44 mouse cellular contexts compared by ENCODE assay signal in genomic region chr8:71981456-71981855, GRCm38 (mm10). TPM values are rescaled to one million over a fixed set of nuclear protein-coding genes. Genes with fewer than 3 reads are reported as not detected.
"Had no signal": no experiment of that assay in that cellular context is flagged by ENCODE, and none has a peak within 500 bp of the region (broad histone marks: within the 10 kb centered on the region; RNA-seq: fewer than 3 reads in every experiment).

No protein-coding gene starts in this region.

- H3K9ac ChIP-seq: heart, embryonic 12.5 days; heart, embryonic 13.5 days; heart, embryonic 15.5 days; hindbrain, embryonic 12.5 days; hindbrain, embryonic 13.5 days; hindbrain, embryonic 14.5 days; hindbrain, embryonic 15.5 days; intestine, embryonic 15.5 days; kidney, embryonic 15.5 days had no signal

- H3K4me2 ChIP-seq: heart, embryonic 11.5 days; heart, embryonic 12.5 days; heart, embryonic 13.5 days; heart, embryonic 15.5 days; hindbrain, embryonic 12.5 days; hindbrain, embryonic 13.5 days; hindbrain, embryonic 14.5 days; hindbrain, embryonic 15.5 days; intestine, embryonic 15.5 days; kidney, embryonic 15.5 days had no signal

- DNase-seq: heart, postnatal 36 days; heart, postnatal 4 days; kidney, adult 11 months; kidney, adult 18-20 months; kidney, adult 8-10 months; layer of hippocampus, adult 9-11 months; layer of hippocampus, postnatal 36 days had no signal

- H3K9me3 ChIP-seq: heart, embryonic 10.5 days; heart, embryonic 12.5 days; heart, embryonic 13.5 days; heart, embryonic 15.5 days; hindbrain, embryonic 10.5 days; hindbrain, embryonic 12.5 days; hindbrain, embryonic 13.5 days; hindbrain, embryonic 15.5 days; intestine, embryonic 15.5 days; kidney, embryonic 15.5 days had no signal

- H3K4me1 ChIP-seq: heart, embryonic 15.5 days; hindbrain, embryonic 10.5 days; hindbrain, embryonic 12.5 days; hindbrain, embryonic 13.5 days; hindbrain, embryonic 15.5 days; intestine, embryonic 15.5 days had no signal

- H3K27me3 ChIP-seq: heart, embryonic 12.5 days; heart, embryonic 13.5 days; heart, embryonic 15.5 days; hindbrain, embryonic 12.5 days; hindbrain, embryonic 13.5 days; hindbrain, embryonic 15.5 days; intestine, embryonic 15.5 days; kidney, embryonic 15.5 days had no signal

- H3K27ac ChIP-seq: heart, embryonic 10.5 days; heart, embryonic 13.5 days; heart, embryonic 15.5 days; hindbrain, embryonic 10.5 days; hindbrain, embryonic 12.5 days; hindbrain, embryonic 13.5 days; hindbrain, embryonic 14.5 days; hindbrain, embryonic 15.5 days; hindbrain, postnatal 0 days; intestine, embryonic 15.5 days; kidney, embryonic 15.5 days; kidney, postnatal 0 days; layer of hippocampus, adult 2 months had no signal

- H3K4me3 ChIP-seq: heart, embryonic 10.5 days; heart, embryonic 12.5 days; heart, embryonic 13.5 days; heart, embryonic 15.5 days; hindbrain, embryonic 10.5 days; hindbrain, embryonic 12.5 days; hindbrain, embryonic 13.5 days; hindbrain, embryonic 15.5 days; intestine, embryonic 15.5 days; kidney, embryonic 15.5 days; layer of hippocampus, adult 2 months had no signal

- H3K36me3 ChIP-seq: heart, embryonic 10.5 days; heart, embryonic 12.5 days; heart, embryonic 13.5 days; heart, embryonic 15.5 days; hindbrain, embryonic 10.5 days; hindbrain, embryonic 12.5 days; hindbrain, embryonic 15.5 days; intestine, embryonic 15.5 days; kidney, embryonic 15.5 days had no signal

RNA-seq across cellular contexts. Expression of gene Cyp4f18, which starts 28.0 kb away (rescaled TPM):
- total RNA-seq: hindbrain, postnatal 0 days; layer of hippocampus, adult 18-20 months; layer of hippocampus, adult 2 months; layer of hippocampus, adult 8-10 months; layer of hippocampus, postnatal 10 days; layer of hippocampus, postnatal 14 days; layer of hippocampus, postnatal 25 days; layer of hippocampus, postnatal 36 days; left cerebral cortex, adult 18-20 months had no signal
- polyA plus RNA-seq: heart, embryonic 10.5 days had no signal

RNA-seq across cellular contexts. Expression of gene Olfr372, which starts 59.6 kb away (rescaled TPM):
- total RNA-seq: heart, postnatal 14 days; heart, postnatal 25 days; heart, postnatal 36 days; heart, postnatal 4 days; hematopoietic stem cell, adult 5-6 weeks; hindbrain, postnatal 0 days; layer of hippocampus, adult 18-20 months; layer of hippocampus, adult 2 months; layer of hippocampus, adult 8-10 months; layer of hippocampus, postnatal 10 days; layer of hippocampus, postnatal 14 days; layer of hippocampus, postnatal 25 days; layer of hippocampus, postnatal 36 days; left cerebral cortex, adult 18-20 months had no signal
- polyA plus RNA-seq: heart, embryonic 10.5 days; heart, embryonic 11.5 days; heart, embryonic 12.5 days; heart, embryonic 13.5 days; heart, embryonic 14.5 days; heart, embryonic 15.5 days; heart, embryonic 16.5 days; heart, postnatal 0 days; hindbrain, embryonic 10.5 days; hindbrain, embryonic 11.5 days; hindbrain, embryonic 12.5 days; hindbrain, embryonic 13.5 days; hindbrain, embryonic 14.5 days; hindbrain, embryonic 16.5 days; hindbrain, postnatal 0 days; inflammation-experienced regulatory T-cells, adult 6 months; intestine, embryonic 14.5 days; intestine, embryonic 15.5 days; intestine, embryonic 16.5 days; intestine, postnatal 0 days; kidney, adult 2 months; kidney, embryonic 14.5 days; kidney, embryonic 15.5 days; kidney, embryonic 16.5 days; kidney, postnatal 0 days; large intestine, adult 2 months had no signal
